Mouse (Mus musculus): ENCODE measurements around the gene Grin3b.

Grin3b gene
- long read RNA-seq, experiment 1, result 0 reads
- long read RNA-seq, experiment 2, result 0 reads

DNA sequence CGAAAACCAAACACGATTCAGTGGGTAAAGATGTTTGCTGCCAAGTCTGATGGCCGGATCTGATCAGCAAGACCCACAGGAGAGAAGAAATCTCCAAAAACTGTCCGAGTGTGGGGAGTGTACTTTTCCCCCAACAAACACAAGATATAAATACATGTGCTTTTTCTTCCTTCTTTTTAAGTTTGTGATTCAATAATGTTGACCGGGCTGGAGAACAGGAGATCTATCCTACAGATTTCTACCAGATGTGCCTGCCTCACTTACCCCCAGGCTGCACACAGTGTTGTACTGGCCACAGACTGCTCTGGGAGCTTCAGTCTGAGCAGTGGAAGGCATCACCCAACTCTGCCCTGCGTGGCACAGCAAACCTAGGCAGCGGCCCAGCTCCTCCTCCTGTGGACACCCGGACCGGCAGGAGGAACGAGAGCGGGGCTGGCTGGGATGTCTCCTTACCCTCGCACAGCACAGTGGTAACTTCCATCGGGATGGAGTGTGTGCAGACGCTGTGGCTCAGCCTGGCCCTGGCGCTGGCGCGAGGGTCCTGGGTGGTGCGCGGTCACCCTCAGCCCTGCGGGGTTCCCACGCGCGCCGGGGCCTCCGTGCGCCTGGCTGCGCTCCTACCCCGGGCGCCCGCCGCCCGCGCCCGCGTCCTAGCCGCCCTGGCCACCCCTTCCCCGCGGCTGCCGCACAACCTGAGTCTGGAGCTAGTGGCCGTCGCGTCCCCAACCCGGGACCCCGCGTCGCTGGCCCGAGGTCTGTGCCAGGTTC lies at the start of gene Grin3b:
Grin3b (plus strand) TSS at position 301 of the 768 bp plus-strand sequence.
- intact Hi-C loops (cut with DNase I), result no loop called here

DNA sequence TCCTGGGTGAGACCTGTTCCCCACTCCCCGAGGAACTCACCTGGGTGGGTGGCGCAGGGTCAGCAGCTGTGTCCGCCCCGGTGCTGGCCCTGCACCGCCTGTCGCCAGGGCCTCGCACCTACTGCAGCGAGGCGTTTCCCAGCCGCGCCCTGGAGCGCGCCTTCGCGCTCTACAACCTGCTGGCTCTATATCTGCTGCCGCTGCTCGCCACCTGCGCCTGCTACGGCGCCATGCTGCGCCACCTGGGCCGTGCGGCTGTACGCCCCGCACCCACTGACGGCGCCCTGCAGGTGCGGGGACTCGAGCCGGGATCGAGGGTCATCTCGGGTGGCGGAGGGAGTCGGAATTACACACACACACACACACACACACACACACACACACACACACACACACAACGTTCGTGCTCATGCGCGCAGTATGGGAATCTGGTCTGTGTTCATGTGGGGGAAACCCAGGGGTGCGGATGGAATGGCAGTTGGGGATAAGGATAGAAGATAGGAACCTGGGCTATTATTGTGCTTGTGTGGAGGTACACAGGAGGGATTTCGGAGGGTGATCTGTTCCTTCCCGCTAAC lies 49.5 kb upstream of the Grin3b start, which contains the start of gene R3hdm4:
R3hdm4 (minus strand) TSS at position 251 of the 578 bp plus-strand sequence.
- intact Hi-C loops (cut with DNase I), result loop anchor here (5.0 kb wide), 1 partner anchor 39 kb away; no protein-coding TSS in a partner anchor

DNA sequence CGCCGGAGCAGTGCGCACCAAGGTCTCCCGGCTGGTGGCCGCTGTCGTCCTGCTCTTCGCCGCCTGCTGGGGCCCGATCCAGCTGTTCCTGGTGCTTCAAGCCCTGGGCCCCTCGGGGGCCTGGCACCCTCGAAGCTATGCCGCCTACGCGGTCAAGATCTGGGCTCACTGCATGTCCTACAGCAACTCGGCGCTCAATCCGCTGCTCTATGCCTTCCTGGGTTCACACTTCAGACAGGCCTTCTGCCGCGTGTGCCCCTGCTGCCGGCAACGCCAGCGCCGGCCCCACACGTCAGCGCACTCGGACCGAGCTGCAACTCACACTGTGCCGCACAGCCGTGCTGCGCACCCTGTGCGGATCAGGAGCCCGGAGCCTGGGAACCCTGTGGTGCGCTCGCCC lies 48.9 kb upstream of the Grin3b start:
- intact Hi-C loops (cut with DNase I), result loop anchor here (5.0 kb wide), 1 partner anchor 39 kb away; no protein-coding TSS in a partner anchor

DNA sequence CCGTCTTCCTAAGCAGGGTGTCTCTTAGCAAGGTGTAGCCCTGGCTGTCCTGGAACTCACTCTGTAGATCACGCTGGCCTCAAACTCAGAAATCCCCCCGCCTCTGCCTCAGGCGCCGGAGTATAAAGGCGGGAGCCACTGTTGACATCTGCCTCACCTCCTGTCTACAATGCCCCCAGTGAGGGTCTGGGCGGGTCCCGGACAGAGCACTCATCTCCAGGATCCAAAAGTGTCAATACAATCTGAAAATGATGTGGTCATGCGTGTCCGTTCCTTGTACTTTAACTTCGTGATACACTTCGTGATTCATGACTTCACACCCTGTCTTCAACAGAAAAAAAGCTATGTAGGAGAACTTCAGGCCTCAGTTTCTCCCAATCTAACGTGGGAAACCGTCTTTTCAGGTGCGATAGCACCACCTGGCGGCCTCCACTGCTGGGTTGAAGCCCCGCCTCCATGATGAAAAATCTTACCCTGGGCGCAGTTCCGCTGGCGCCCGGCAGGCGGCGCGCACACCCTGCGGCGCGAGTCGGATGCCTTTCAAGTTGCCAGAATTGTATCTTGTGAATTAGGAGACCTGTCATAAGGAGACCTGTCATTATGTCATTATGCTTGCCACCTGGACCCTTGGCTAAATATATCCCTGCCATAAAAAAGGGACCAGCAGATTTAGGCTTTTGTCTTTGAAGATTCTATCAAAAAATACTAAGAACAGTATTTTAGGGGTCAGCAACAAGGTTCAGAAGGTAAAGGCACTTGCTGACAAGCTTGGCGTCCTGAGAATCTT lies 45.3 kb upstream of the Grin3b start:
- intact Hi-C loops (cut with DNase I), result loop anchor here (1.0 to 5.0 kb wide), 4 partner anchors 29 to 90 kb away; no protein-coding TSS in a partner anchor

DNA sequence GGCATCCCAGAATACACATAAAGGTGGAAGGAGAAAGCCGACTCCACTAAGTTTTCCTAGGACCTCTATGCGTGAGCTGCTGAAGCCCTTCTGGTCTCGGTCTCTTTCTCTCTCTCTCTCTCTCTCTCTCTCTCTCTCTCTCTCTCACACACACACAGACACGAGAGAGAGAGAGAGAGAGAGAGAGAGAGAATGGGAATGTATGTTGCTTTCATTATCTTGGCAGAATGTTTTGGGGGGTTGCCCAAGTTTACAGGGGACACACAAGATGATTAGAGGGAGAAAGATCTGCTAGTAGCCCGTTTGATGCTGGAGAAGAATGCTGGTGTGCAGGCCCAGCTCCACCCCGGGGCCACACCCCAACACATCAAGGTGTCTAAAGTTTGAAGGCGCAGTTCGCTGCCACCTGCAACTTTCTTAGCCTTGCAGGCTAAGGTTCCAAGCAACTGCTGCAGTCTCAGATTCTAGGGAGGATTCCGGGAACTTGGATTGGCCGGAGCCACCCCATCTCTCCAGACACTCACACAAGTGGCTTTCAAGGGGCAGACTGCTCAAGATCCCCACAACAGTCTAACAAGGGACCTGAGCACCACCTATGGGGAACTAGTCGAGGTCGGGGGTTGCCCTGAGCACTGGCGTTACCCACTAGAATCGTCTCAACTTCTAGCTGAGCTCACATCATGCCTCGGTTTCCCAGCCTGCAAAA lies 44.6 kb upstream of the Grin3b start:
- intact Hi-C loops (cut with DNase I), result loop anchor here (1.0 kb wide), 2 partner anchors 28 to 32 kb away; no protein-coding TSS in a partner anchor

DNA sequence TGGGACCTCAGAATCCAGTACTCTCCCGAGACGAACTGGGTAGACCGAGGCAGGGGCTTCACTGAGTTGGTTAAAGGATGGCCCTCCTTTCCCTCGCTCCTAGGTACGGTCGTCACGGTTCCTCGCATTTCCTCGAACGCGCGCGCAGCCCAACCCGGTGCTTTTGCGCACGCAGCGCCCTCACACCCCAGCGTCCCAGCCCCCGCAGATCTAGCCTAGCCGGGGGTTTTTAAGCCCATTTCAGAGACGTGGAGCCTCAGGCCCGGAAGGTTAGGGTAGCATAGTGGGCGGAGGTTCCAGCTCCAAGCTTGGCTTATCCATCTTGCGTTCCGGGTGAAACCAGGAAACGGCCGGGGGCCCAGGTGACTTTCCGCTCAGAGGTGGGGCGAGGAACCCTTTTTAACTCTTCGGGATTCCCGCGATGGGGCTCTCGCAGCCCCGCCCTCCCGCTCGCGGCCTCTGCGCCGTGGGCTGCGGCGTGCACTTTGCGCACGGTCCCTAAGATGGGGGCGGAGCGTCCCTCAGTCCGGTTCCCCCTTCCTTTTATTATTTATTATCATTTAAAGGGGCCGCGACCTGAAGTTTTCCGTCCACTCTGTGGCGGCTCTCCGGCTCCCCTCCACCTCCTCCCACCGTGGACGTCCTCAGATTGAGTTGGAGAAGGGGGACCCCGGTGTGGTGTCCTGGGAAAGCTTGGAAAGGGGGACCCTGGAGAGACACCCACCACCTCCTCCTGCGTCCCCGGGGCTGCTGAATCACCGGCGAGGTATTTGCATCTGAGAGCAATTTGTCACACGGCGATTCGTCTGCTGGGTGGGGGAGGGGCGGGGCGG lies 43.8 kb upstream of the Grin3b start, which contains the start of gene Arid3a:
Arid3a (plus strand) TSS at position 553 of the 833 bp plus-strand sequence.
- intact Hi-C loops (cut with DNase I), result no loop called here

DNA sequence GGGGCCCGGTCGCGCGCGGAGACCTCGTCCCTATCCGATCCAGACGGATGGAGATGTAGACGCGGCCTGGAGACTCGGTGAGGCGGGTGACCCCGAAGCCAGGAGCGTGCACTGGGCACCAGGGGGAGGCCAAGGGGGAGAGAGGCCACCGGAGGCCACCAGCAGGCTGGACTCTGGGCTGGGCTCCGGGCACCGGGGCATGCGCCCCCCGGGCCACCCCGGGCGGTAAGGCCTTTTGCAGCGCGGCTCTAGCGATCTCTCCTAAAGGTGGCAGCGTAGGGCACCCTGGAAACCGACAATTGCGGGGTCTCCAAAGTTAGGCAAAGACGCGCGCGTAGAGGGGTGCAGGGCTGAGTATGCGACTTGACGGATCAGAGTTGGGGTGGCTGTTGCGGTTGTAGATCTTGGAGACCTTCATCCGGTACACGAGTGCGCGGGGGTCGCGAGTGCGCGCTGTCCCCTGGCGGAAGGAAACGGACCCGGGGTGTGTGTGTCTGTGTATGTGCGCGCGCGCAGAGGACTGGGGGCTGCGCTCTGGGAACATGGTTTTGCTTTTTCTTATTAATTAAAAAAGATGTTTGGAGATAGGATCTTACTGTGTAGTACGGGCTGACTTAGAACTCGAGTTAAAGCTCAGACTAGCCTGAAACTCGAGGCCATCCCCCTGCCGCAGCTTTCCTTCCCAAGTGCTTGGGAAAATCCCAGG lies 43.0 kb upstream of the Grin3b start:
- intact Hi-C loops (cut with DNase I), result no loop called here

DNA sequence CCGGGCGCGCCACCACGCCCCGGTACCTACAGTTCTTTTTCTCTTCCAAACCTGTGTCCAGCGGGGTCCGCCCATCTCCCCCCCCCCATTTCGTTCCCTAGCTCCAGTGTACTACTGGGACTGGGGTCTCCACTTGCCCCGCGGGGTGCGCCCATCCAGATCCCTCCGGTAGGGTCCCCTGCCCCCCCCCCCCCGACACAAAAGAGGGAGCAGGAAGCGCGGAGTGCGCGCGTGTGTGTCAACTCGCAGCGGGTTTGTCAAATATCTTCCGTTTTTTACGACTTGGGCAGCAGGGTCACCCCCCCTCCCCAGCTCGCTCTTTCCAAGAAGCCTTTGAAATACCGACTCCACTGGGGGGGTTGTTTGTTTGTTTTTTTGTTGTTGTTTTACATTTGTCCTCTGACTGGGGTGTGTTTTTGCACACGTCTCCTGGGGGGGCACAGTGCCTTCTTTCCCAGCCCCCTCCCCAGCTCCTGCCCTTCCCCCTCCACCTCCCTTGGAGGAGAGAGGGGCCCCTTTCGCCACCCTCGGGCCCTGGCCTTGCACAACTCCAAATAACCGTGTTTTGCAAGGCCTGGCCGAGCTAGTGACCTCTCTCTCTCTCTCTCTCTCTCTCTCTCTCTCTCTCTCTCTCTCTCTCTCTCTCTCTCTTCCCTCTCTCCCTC lies 42.4 kb upstream of the Grin3b start:
- intact Hi-C loops (cut with DNase I), result no loop called here

DNA sequence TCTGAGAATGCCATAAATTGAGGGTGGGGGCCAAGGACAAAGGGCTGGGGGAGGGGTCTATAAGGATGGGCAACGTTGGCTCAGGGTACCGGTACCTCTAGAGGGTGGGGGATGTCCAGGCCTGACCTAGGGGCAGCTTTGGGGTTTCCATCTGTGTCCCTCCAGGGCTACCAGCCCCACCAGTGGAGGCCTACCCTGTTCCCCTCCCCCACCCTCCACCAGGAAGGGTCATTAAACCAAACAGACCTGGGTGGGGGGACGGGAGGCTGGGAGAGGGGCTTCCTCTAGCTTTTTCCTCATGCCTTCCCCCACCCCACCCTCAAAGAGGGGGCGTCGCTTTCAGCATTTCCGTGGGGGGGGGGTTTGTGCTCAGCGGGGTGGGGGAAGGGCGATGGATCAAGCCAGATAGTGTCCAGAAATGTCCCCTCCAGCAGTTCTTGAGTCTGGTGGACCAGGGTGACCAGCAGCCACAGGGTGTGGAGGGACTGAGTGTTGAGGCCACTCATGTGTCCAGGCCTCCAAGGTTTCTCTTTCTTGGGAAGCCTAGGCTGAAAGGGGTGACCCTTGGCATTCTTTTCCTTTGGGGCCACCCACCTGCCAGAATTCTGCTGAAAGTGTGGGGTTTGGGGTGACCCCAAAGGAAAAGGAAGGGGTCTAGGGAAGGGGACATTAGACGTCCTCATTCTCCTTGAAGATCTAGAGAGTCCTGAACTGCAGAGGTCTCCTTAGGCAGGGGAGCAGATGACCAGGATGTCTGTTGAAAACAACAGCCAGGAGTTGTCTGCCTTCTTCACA lies 41.4 kb upstream of the Grin3b start:
- intact Hi-C loops (cut with DNase I), result no loop called here

DNA sequence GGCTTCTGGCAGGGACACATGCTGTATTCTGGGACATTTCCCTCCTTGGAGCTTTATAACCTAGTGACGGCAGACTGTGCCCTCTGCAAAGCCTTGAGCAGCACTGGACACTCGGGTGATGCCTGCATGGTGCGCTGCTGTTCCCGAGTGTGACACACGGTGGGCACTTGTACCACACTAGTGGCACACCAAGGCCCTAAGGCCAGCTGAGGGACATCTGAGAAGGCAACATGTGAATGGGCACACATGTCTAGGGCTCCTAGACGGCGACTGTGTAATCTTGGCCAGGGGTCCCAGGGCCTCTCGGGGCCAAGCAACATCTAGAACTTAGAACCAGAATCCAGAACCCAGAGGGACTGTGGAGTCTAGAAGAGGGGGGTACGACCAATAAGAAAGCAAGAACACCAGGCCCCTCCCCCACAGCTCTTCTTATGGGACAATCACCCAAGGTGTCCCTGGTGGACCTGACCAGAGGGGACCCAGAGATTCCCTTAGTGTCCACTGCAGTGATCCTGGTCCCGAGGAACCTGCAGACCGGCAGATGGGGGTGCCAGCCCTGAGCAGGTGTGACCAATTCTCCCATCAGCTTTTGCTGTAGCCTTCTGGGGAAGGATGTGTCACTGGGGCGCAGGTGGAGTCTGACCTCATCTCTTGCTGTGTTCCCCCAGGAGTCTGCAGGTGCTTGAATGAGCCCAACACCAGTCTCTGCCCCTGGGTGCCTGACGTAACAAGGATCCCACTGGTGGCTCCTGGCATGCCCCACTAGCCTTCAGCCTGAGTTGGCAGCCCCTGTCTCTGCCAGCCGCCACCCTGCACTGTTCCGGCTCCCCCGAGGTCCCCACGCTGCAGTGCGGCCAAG lies 40.3 kb upstream of the Grin3b start:
- intact Hi-C loops (cut with DNase I), result no loop called here

DNA sequence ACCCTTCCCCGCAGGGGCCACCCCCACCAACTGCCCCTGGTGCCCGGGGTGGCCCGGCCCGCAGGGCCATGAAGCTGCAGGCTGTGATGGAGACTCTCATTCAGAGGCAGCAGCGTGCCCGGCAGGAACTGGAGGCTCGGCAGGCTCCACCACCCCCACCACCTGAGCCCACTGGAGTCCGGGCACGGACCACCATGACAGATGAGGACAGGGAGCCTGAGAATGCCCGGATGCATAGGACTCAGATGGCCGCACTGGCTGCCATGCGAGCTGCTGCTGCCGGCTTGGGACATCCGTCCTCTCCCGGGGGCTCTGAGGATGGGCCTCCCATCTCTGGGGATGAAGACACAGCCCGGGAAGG lies 39.7 kb upstream of the Grin3b start:
- intact Hi-C loops (cut with DNase I), result no loop called here

DNA sequence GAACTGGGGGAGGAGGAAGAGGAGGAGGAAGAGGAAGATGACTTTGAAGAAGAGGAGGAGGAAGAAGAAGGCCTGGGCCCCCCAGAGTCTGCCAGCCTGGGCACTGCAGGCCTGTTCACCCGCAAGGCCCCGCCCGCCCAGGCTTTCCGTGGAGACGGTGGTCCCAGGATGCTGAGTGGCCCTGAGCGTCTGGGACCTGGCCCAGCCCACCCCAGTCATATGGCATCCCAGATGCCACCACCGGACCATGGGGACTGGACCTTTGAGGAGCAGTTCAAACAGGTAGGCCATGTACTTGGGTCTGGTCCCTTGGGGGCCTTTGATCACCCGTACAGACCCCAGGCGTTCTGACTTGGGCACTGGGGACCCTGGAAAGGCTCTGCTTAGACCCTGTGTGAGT lies 38.7 kb upstream of the Grin3b start:
- intact Hi-C loops (cut with DNase I), result no loop called here

DNA sequence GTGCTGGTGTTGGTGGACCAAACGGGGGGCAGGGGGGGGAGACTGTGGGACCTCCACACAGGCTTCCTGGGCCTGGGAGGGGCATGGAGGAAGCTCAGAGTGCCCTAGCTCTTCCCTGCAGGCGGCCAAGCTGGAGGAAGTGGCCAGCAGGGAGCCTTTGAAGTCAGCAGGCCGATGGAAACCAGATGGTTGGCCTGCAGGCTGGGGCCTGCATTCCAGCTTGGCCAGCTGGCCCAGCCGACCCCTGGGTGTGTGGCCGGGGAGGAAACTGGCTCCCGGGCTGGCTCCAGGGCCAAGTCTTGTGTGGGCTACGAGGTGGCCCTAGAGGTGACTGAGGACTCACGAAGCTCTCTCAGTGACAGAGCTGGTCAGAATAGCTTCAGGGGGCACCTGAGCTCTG lies 37.8 kb upstream of the Grin3b start:
- intact Hi-C loops (cut with DNase I), result no loop called here

DNA sequence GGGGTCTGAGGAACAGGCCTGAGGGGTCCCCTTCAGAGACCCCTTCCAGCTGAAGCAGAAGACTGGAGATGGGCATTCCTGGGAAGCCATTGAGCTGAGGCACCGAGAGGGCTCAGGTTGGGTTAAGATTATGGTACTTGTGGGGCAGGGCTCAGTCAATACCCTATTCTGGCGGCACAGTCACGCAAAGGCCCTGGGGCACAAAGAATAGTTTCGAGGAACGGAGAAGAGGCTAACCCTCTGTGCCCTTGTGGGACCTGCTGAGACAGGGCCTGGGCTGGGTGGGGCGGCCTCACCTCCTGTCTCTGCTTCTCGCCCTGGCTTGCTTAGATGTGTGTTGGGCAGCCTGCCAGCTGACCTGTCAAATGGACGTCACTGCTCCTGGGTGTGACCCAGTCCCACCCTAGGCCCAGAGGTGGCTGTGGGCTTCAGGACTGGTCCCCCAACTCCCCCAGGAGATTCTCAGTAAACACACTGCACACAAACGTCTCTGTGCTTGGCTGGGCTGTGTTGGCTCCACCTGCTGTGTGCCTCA lies 37.3 kb upstream of the Grin3b start:
- intact Hi-C loops (cut with DNase I), result no loop called here

DNA sequence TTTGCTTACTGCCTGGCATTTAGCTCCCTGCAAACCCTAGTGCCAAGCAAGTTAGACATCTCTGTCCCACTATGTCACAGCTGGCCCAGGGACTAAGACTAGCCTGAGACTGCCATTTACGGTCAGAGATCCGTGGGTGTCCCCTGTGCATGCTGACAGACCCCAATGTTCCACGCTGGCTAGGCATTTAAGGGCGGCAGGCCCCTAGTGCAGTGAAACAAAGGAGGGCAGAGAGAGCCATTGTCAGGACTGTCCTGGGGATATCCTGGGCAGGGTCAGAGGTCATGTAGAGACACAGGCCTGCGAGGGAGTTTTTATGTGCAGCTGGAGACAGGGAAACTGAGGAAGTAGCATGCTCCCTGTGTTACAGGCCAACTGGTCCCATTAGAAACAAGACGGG lies 36.7 kb upstream of the Grin3b start:
- intact Hi-C loops (cut with DNase I), result no loop called here

DNA sequence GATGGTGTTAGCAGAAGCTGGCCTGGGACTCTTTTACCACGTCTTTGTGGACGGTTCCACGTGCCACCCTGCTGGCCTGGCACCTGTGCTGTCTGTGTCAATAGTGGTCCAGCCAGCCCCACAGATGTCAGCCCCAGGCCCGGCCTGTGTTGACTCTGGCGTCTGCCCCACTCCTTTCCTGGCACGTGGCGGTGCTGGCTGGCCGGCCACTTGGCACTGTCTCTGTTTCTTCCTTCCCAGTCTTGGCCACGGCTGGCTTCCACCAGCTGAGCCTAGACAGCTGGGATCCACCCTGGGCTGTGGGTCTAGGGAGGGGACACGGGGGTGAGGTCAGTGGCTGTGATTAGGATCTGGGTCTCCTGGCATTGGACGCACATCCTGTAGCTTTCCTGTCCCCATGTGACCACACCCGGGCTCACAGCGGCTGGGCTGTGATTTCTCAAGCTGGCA lies 36.2 kb upstream of the Grin3b start:
- intact Hi-C loops (cut with DNase I), result no loop called here

Data from adrenal gland (tissue).